Comparison of ENCODE assay signal across 20 mouse cellular contexts in genomic region chr9:65218916-65219315, GRCm38 (mm10). TPM values are rescaled to one million over a fixed set of nuclear protein-coding genes. Genes with fewer than 3 reads are reported as not detected.
"Had no signal": no experiment of that assay in that cellular context is flagged by ENCODE, and none has a peak within 500 bp of the region (broad histone marks: within the 10 kb centered on the region; RNA-seq: fewer than 3 reads in every experiment).

No protein-coding gene starts in this region.

- H3K27me3 ChIP-seq: kidney, embryonic 15.5 days; limb, embryonic 12.5 days; limb, embryonic 15.5 days had no signal

- H3K9ac ChIP-seq: kidney, embryonic 15.5 days; limb, embryonic 12.5 days; limb, embryonic 15.5 days; lung, embryonic 14.5 days had no signal

- ATAC-seq: intestine, postnatal 0 days; lung, postnatal 0 days had no signal

- H3K4me3 ChIP-seq: kidney, embryonic 15.5 days; limb, embryonic 12.5 days; limb, embryonic 15.5 days; megakaryocyte, embryonic 14.5 days; midbrain, embryonic 10.5 days had no signal

- DNase-seq: kidney, adult 8-10 months; kidney, postnatal 10 days; kidney, postnatal 36 days; left cerebral cortex, postnatal 4 days; lung, embryonic 14.5 days; midbrain, embryonic 14.5 days; right cerebral cortex, postnatal 4 days; thymus, adult 2 months; thymus, postnatal 14 days; thymus, postnatal 4 days had no signal

- H3K27ac ChIP-seq: kidney, embryonic 15.5 days; limb, embryonic 12.5 days; limb, embryonic 15.5 days; macrophage; midbrain, embryonic 10.5 days; stomach, postnatal 0 days had no signal

- H3K9me3 ChIP-seq: kidney, embryonic 15.5 days; limb, embryonic 12.5 days; limb, embryonic 15.5 days; midbrain, embryonic 10.5 days had no signal

- H3K4me2 ChIP-seq: kidney, embryonic 15.5 days; limb, embryonic 12.5 days; limb, embryonic 15.5 days; lung, embryonic 14.5 days had no signal

- H3K36me3 ChIP-seq: kidney, embryonic 15.5 days; limb, embryonic 12.5 days; limb, embryonic 15.5 days; midbrain, embryonic 10.5 days had no signal

RNA-seq across cellular contexts. Expression of gene Cilp, which starts 46.1 kb away (rescaled TPM):
- total RNA-seq: left cerebral cortex, postnatal 14 days; left cerebral cortex, postnatal 4 days had no signal
- polyA plus RNA-seq: lung, embryonic 14.5 days; macrophage had no signal
